Mouse (Mus musculus): Measurements from ENCODE around the gene Micall1. TPM values are rescaled to one million over a fixed set of nuclear protein-coding genes. Genes with fewer than 3 reads are reported as not detected.

The Micall1 gene
- total and polyA plus RNA-seq, 3 experiments, result 1.7 to 8.9 (median 6.7) TPM

- H3K4me3 ChIP-seq (replicated peaks in 1 of 3; ENCODE audit: low read depth in 2 of 3, low read length in 2 of 3, poor library complexity in 1 of 3), result no peak overlapping the region
- dilution Hi-C loops (cut with MboI; ENCODE audit: extremely low pct_ligation_motif_present, extremely low pct_unique_long_range_greater_than_20kb, low sequenced_read_pairs) (no loop called here), in situ Hi-C loops (cut with MboI; ENCODE audit: low pct_ligation_motif_present, low pct_unique_long_range_greater_than_20kb, low sequenced_read_pairs) (no loop called here)
- no peaks in the 10 kb centered on the region for H3K27me3 ChIP-seq (replicated peaks)
- H3K9ac ChIP-seq (ENCODE audit: insufficient read depth, low read depth), result no peak overlapping the region
- peaks cover 35% of the 10 kb centered on the region for H3K79me2 ChIP-seq (replicated peaks; ENCODE audit: control insufficient read depth, extremely low read depth, insufficient read depth, poor library complexity, severe bottlenecking)
- no peaks in the 10 kb centered on the region for H3K9me3 ChIP-seq (replicated peaks; ENCODE audit: low read length)
- no peak overlapping the region for H3K27ac ChIP-seq (ENCODE audit: insufficient read depth, low read depth)
- H3K36me3 ChIP-seq (replicated peaks in 1 of 2; ENCODE audit: control insufficient read depth in 1 of 2, insufficient read depth in 1 of 2, low read length in 1 of 2), result peaks cover 73 to 82% of the 10 kb centered on the region in 2 experiments
- no peak for DNase-seq (ENCODE audit: extremely low read depth)
- no peak overlapping the region for H3K4me2 ChIP-seq (ENCODE audit: insufficient read depth, low read depth, poor library complexity, severe bottlenecking)
- TF ChIP-seq ELF1 (IDR thresholded peaks at IDR 0.05; ENCODE audit: low read depth, low read length) (no peak), CHD2 (IDR thresholded peaks at IDR 0.05; ENCODE audit: low read length) (no peak), ZKSCAN1 (IDR thresholded peaks at IDR 0.05; ENCODE audit: borderline replicate concordance, low read depth, low read length) (no peak), MAZ (IDR thresholded peaks at IDR 0.05; ENCODE audit: low read depth, low read length) (no peak), EP300 (IDR thresholded peaks at IDR 0.05; ENCODE audit: low read length) (no peak), SIN3A (IDR thresholded peaks at IDR 0.05; ENCODE audit: low read length) (no peak), CHD1 (IDR thresholded peaks at IDR 0.05; ENCODE audit: low read depth, low read length) (no peak), MEF2A (IDR thresholded peaks at IDR 0.05; ENCODE audit: borderline replicate concordance, low read depth, low read length) (no peak), E2F4 (IDR thresholded peaks at IDR 0.05; ENCODE audit: insufficient replicate concordance, low read depth, low read length) (no peak), POLR2A (IDR thresholded peaks at IDR 0.05; ENCODE audit: low read depth, low read length) (no peak), NELFE (IDR thresholded peaks at IDR 0.05; ENCODE audit: low read depth, low read length) (no peak)
- H3K4me1 ChIP-seq (ENCODE audit: control insufficient read depth in 1 of 2, insufficient read depth in 2 of 2), result peaks cover 3 to 28% of the 10 kb centered on the region in 2 experiments
These were observed 29.1 kb upstream of the Micall1 start for GRCm38 (mm10) chr15:79079567-79079966.

GRCm38 (mm10) chr15:79092284-79092683 lies 16.4 kb upstream of the Micall1 start:
- Histone ChIP-seq H3K27me3 (replicated peaks) (no peaks in the 10 kb centered on the region), H3K4me1 (ENCODE audit: control insufficient read depth in 1 of 2, insufficient read depth in 2 of 2) (no peaks in the 10 kb centered on the region), H3K27ac (ENCODE audit: insufficient read depth, low read depth) (no peak overlapping the region), H3K79me2 (replicated peaks; ENCODE audit: control insufficient read depth, extremely low read depth, insufficient read depth, poor library complexity, severe bottlenecking) (peaks cover 5% of the 10 kb centered on the region; the same call in 1 of the 2 replicates), H3K9ac (ENCODE audit: insufficient read depth, low read depth) (no peak overlapping the region), H3K36me3 (replicated peaks in 1 of 2; ENCODE audit: control insufficient read depth in 1 of 2, insufficient read depth in 1 of 2, low read length in 1 of 2) (peaks cover 72 to 90% of the 10 kb centered on the region in 2 experiments), H3K9me3 (replicated peaks; ENCODE audit: low read length) (no peaks in the 10 kb centered on the region), H3K4me3 (replicated peaks in 1 of 3; ENCODE audit: low read depth in 2 of 3, low read length in 2 of 3, poor library complexity in 1 of 3) (no peak overlapping the region), H3K4me2 (ENCODE audit: insufficient read depth, low read depth, poor library complexity, severe bottlenecking) (no peak overlapping the region)
- dilution Hi-C loops (cut with MboI; ENCODE audit: extremely low pct_ligation_motif_present, extremely low pct_unique_long_range_greater_than_20kb, low sequenced_read_pairs), result no loop called here
- TF ChIP-seq RCOR1 (conservative IDR thresholded peaks at IDR 0.05; ENCODE audit: low read depth, low read length), result no peak
- TF ChIP-seq ZNF384 (IDR thresholded peaks at IDR 0.05; ENCODE audit: low read depth, low read length), result no peak
- no peak for TF ChIP-seq POLR2AphosphoS2 (IDR thresholded peaks at IDR 0.05; ENCODE audit: low read depth, low read length)
- no peak for TF ChIP-seq USF1 (IDR thresholded peaks at IDR 0.05; ENCODE audit: low read depth, low read length)
- TF ChIP-seq UBTF (IDR thresholded peaks at IDR 0.05; ENCODE audit: low read depth, low read length), result no peak
- no peak for TF ChIP-seq PAX5 (IDR thresholded peaks at IDR 0.05; ENCODE audit: low read length)
- no peak for TF ChIP-seq MYC (IDR thresholded peaks at IDR 0.05; ENCODE audit: low read depth, low read length)
- no peak for TF ChIP-seq CHD2 (IDR thresholded peaks at IDR 0.05; ENCODE audit: low read length)
- in situ Hi-C loops (cut with MboI; ENCODE audit: low pct_ligation_motif_present, low pct_unique_long_range_greater_than_20kb, low sequenced_read_pairs), result no loop called here
- no peak for DNase-seq (ENCODE audit: extremely low read depth)

All from CH12.LX (cell line).